Mouse (Mus musculus) heart, embryonic 14.5 days (tissue): ENCODE measurements around the gene Stx1b. TPM values are rescaled to one million over a fixed set of nuclear protein-coding genes. Genes with fewer than 3 reads are reported as not detected.
A peak's percentile ranks its signal among the peaks of the same experiment; 100 is the strongest.

ENCODE experiments used
- ATAC-seq: fragments of 200-750 bp; cut with Nextera tagmentation; 2 replicates; pipeline ENCODE4 v1.8.0; 2017; ENCODE audit warnings: low read depth, moderate TSS enrichment; ENCODE audit not compliant: insufficient number of reproducible peaks, insufficient read depth, low FRiP score
- H3K27ac ChIP-seq, 2 experiments: fragments of 200-500 bp in 1 of 2; fragments of 300-500 bp in 1 of 2; sonication (generic) in 1 of 2; replicated peaks in 1 of 2; 2 replicates each; pipeline ENCODE4 v1.5.1; 2012 to 2014; ENCODE audit warnings: low read depth in 2 of 2, low read length in 2 of 2, control low read depth in 1 of 2, mild to moderate bottlenecking in 1 of 2, mixed read lengths in 1 of 2; ENCODE audit not compliant: control insufficient read depth in 1 of 2, insufficient read depth in 1 of 2
- H3K27me3 ChIP-seq: fragments of 300-500 bp; sonication (generic); 2 replicates; pipeline ENCODE4 v1.6.1; 2014; ENCODE audit warnings: mild to moderate bottlenecking, low read length, control low read depth; ENCODE audit not compliant: control insufficient read depth, insufficient read depth
- H3K36me3 ChIP-seq: fragments of 300-500 bp; sonication (generic); 2 replicates; pipeline ENCODE4 v1.6.1; 2014; ENCODE audit warnings: mild to moderate bottlenecking, control low read depth, low read length, mixed read lengths; ENCODE audit not compliant: control insufficient read depth, insufficient read depth
- H3K4me1 ChIP-seq, 2 experiments: fragments of 200-500 bp in 1 of 2; fragments of 300-500 bp in 1 of 2; sonication (generic) in 1 of 2; 2 replicates each; pipeline ENCODE4 v1.6.1; 2012 to 2014; ENCODE audit warnings: low read length in 2 of 2, control low read depth in 1 of 2, mixed read lengths in 1 of 2; ENCODE audit not compliant: control insufficient read depth in 2 of 2, insufficient read depth in 2 of 2
- H3K4me2 ChIP-seq: fragments of 300-500 bp; sonication (generic); 2 replicates; pipeline ENCODE4 v1.6.1; 2014; ENCODE audit warnings: mild to moderate bottlenecking, low read length
- H3K4me3 ChIP-seq, 2 experiments: fragments of 200-500 bp in 1 of 2; fragments of 300-500 bp in 1 of 2; sonication (generic) in 1 of 2; 2 replicates each; pipeline ENCODE4 v1.5.1; 2012 to 2014; ENCODE audit warnings: low read length in 2 of 2, mild to moderate bottlenecking in 2 of 2, control low read depth in 1 of 2, low read depth in 1 of 2, moderate library complexity in 1 of 2; ENCODE audit not compliant: control insufficient read depth in 1 of 2, insufficient read depth in 1 of 2
- H3K9ac ChIP-seq: fragments of 300-500 bp; sonication (generic); 2 replicates; pipeline ENCODE4 v1.6.1; 2014; ENCODE audit warnings: mild to moderate bottlenecking, low read length
- H3K9me3 ChIP-seq: fragments of 300-500 bp; sonication (generic); 2 replicates; pipeline ENCODE4 v1.6.1; 2016; ENCODE audit warnings: low read length, control low read depth; ENCODE audit not compliant: control insufficient read depth
- WGBS: fragments of 180-500 bp; shearing (Covaris S2); extraction: QIAGEN DNeasy Blood & Tissue Kit; methylation state at CpG from one replicate; pipeline ENCODE4 v1.1.7; 2014; 5-methylcytosine and 5-hydroxymethylcytosine counted together
- polyA plus RNA-seq: library from polyadenylated mRNA; unstranded; fragments of >200 nt; fragmentation: Nextera tagmentation; extraction: Ambion mirVana; gene quantifications from 2 replicates; pipeline ENCODE4 v1.2.1, GENCODE M21; 2014

The Stx1b gene
- polyA plus RNA-seq, 1 experiment from 2014 or later, result 1.0 TPM

DNA sequence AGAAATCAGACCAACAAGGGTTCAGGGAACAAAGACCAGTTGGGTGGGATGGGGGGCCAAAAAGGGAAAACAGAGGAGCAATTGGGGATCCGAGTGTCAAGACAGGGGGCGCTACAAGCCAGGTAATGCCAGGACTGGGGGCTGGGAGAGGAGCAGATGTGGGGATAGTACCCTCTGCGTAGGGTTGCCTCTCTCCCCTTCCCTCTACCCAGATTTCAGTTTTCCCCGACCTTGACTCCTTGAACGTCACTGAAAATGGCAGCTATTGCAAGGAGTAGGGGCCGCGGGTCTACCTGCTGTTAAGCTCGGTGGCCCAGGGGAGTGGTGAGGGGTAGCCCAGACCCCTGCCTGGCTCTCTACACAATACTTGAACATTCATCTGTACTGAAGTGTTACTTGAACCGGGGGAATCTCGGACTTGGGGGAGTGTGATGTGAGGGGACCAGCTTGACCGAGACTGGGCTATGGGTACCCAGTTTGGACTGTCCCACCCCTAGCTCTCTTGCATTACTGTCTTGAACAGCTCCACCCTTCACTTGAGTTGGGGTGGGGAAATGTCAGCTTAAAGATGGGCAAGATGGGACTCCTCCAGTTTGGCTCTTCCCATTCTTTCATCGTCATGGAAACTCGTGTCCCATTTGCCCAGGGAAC, 55.9 kb downstream of the Stx1b start:
- peaks cover 8 to 12% of the 10 kb centered on the region in 2 experiments for H3K4me1 ChIP-seq
- 0 out of 4 replicates have a peak overlapping the region, but pooled peaks of 1 of the 2 experiments have one; percentile 4 for H3K27ac ChIP-seq
- WGBS, result 55% methylated on average over 13 of the region's 13 CpGs
- ATAC-seq, result peak; percentile 0; the same call in 1 of the 2 replicates
- H3K4me2 ChIP-seq, result peak overlapping the region; percentile 93
- no peak overlapping the region for H3K9ac ChIP-seq
- H3K36me3 ChIP-seq, result peaks cover 48% of the 10 kb centered on the region
- no peaks in the 10 kb centered on the region for H3K27me3 ChIP-seq
- no peak overlapping the region for H3K4me3 ChIP-seq
- no peaks in the 10 kb centered on the region for H3K9me3 ChIP-seq

DNA sequence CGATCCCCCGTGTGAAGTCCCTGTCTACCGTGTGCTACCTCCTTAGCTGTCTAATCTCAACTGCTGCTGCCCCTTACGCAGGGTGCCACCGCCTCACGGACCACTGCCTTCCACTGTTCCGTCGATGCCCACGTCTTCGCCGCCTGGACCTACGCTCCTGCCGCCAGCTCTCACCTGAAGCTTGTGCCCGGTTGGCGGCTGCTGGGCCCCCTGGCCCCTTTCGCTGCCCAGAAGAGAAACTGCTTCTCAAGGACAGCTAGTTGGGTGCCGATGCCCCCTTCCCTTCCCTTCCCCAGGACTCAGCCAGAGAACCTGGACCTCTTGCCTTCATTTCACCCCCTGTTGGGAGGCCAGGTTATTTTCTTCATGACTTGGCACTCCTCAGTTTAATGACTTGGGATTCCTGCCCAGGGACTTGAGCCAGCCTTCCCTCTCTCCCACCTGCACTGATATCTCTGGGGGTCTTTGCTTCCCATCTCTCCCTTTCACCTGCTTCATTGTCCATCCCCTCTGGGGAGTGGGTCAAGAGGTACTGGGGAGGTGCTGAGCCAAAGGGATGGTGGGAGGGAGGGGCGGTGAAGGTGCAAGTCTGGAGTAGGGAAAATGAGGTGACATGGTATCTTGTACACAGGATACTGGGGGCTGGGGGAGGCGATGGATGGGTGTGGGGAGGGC, 56.5 kb downstream of the Stx1b start:
- Histone ChIP-seq H3K36me3 (peaks cover 52% of the 10 kb centered on the region), H3K9ac (no peak overlapping the region), H3K4me1 (peaks cover 8 to 12% of the 10 kb centered on the region in 2 experiments), H3K4me2 (no peak overlapping the region), H3K4me3 (no peak overlapping the region), H3K9me3 (no peaks in the 10 kb centered on the region), H3K27ac (no peak overlapping the region), H3K27me3 (no peaks in the 10 kb centered on the region)
- no peak for ATAC-seq
- 90% methylated on average over 19 of the region's 19 CpGs for WGBS

DNA sequence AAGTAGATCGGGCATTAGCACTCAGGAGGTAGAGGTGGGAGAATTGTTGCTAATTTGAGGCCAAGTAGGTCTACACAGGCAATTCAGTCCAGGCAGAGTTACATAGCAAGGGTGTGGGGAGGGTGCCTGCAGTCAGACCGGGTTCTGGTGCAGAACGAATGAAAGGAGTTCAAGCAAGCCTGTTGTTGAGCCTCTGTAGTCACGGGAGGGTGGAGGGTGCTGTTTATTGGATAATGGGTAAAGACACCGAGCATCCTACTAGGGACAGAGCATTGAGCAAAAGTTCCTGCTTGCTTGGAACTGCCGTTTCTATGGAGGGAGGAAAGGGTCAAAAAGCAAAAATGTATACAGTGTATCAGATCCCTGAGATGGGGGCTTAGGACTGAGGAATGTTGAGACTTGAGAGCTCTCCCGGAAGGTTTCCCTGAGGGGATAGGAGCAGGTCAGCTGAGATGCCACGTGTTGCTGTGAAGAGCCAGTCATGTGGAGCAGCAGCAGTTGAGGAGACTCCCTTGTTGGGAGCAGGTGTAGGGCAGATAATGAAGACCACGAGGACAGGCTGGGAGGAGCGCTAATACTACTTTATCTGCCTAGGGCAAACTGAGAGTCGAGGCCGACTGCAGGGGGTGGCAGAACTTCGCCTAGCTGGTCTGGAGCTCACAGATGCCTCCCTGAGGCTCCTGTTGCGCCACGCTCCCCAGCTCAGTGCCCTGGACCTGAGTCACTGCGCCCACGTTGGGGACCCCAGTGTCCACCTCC, 57.3 kb downstream of the Stx1b start:
- H3K4me2 ChIP-seq, result no peak overlapping the region
- H3K36me3 ChIP-seq, result peaks cover 59% of the 10 kb centered on the region
- WGBS, result 73% methylated on average over 17 of the region's 17 CpGs
- no peaks in the 10 kb centered on the region for H3K27me3 ChIP-seq
- ATAC-seq, result no peak
- no peaks in the 10 kb centered on the region for H3K9me3 ChIP-seq
- no peak overlapping the region for H3K4me3 ChIP-seq
- H3K27ac ChIP-seq, result no peak overlapping the region
- H3K9ac ChIP-seq, result no peak overlapping the region
- peaks cover 8 to 12% of the 10 kb centered on the region in 2 experiments for H3K4me1 ChIP-seq

DNA sequence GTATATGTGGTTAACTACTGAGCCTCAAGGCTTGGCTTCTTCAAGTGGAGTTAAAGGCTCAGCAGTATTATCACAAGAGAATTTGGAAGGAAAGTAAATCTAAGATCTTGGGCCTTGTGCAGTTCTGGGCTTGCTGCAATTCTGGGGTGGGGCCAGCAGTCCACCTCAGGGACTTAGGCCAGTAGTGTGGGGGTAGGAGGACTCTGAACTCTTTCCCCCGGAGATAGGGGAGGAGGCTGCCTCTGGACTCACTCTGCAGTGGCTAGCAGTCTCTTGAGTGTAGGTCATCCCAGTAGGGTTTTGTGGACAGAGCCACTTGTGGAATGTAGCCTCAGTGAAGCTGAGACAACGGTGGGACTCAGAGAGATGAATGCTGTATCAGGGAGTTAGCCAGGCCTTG, 58.6 kb downstream of the Stx1b start:
- peaks cover 8 to 11% of the 10 kb centered on the region in 2 experiments for H3K4me1 ChIP-seq
- no peak overlapping the region for H3K4me2 ChIP-seq
- WGBS, result 65% methylated on average over 2 of the region's 2 CpGs
- no peak for ATAC-seq
- H3K36me3 ChIP-seq, result peaks cover 63% of the 10 kb centered on the region
- H3K4me3 ChIP-seq, result no peak overlapping the region
- H3K9ac ChIP-seq, result no peak overlapping the region
- H3K9me3 ChIP-seq, result no peaks in the 10 kb centered on the region
- no peak overlapping the region for H3K27ac ChIP-seq
- no peaks in the 10 kb centered on the region for H3K27me3 ChIP-seq

DNA sequence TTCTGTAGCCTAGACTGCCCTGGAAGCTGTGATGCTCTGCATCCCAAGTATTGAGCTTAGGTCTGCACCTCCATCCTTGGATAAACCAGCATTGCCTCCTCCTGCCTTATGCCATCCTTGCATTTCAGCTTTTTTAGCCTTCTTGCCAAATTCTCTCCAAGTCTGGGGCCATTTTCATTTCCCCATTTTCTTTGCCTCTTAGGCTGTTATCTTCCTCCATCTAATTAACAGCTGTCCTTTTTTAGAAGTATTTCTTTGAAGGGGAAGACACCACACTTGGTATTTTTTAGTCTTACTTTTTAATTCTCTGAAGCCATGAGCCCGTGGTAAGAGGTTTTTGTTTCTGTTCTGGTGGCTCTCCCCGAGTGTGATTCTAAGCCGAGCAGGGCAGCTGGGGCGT, 60.7 kb downstream of the Stx1b start:
- 89% methylated on average over 4 of the region's 4 CpGs for WGBS

DNA sequence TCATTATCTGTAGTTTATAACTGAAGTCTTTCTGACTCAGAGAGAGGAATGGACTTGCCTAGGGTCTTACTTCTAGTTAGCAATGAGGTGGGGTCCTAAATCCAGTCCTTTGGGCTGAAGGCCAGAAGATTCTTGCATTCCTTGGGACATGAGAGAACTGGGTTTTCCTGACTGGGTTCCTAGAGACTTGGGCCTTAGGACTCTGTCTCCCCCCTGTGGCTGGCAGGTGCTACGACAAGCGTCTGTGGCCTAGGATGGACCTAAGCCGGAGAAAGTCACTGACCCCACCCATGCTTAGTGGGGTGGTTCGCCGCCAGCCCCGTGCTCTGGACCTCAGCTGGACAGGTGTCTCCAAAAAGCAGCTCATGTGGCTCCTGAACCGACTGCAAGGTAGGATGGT, 63.3 kb downstream of the Stx1b start:
- 30% methylated on average over 7 of the region's 7 CpGs for WGBS
- Histone ChIP-seq H3K4me3 (no peak overlapping the region), H3K36me3 (peaks cover 60% of the 10 kb centered on the region), H3K27ac (no peak overlapping the region), H3K4me1 (peaks cover 2 to 15% of the 10 kb centered on the region in 2 experiments; a peak in 3 of 4 replicates), H3K9me3 (no peaks in the 10 kb centered on the region), H3K9ac (no peak overlapping the region), H3K27me3 (no peaks in the 10 kb centered on the region; the same call in 1 of the 2 replicates), H3K4me2 (no peak overlapping the region)
- ATAC-seq, result peak; percentile 37; the same call in 1 of the 2 replicates

More for the DNA sequence above, 60.7 kb downstream of the Stx1b start:
- Histone ChIP-seq H3K9ac (no peak overlapping the region), H3K9me3 (no peaks in the 10 kb centered on the region), H3K4me1 (peaks cover 2 to 15% of the 10 kb centered on the region in 2 experiments; a peak in 3 of 4 replicates), H3K27ac (no peak overlapping the region), H3K4me2 (no peak overlapping the region), H3K36me3 (peaks cover 63% of the 10 kb centered on the region), H3K4me3 (no peak overlapping the region), H3K27me3 (no peaks in the 10 kb centered on the region)
- no peak for ATAC-seq

DNA sequence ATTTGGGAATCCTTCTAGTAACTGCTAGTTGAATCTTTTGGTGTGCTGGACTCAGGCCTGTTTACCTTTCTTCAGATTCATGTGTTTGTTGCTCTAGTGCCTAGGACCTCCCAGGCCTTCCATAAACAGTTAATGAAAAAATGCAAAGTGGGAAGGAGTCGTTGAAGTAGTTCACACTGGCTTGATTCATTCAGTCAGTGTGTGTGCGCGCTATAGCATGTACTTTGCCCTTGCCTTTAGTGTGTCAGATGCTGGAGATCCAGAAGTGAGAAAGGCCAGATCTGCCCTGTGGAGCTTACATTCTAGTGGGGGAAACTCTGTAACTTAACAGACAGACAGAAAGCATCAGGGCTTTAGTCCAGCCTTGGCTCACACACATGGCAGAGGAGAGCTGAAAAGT, 63.9 kb downstream of the Stx1b start:
- 77% methylated on average over 3 of the region's 3 CpGs for WGBS
- Histone ChIP-seq H3K9ac (no peak overlapping the region), H3K27me3 (no peaks in the 10 kb centered on the region; the same call in 1 of the 2 replicates), H3K36me3 (peaks cover 56% of the 10 kb centered on the region), H3K9me3 (no peaks in the 10 kb centered on the region), H3K4me2 (no peak overlapping the region), H3K27ac (no peak overlapping the region), H3K4me3 (no peak overlapping the region), H3K4me1 (peaks cover 2 to 15% of the 10 kb centered on the region in 2 experiments; a peak in 3 of 4 replicates)
- ATAC-seq, result no peak
